Mouse (Mus musculus) bone marrow, adult 2 months (tissue): ENCODE measurements around the gene Chst11.

Source experiments
- CTCF ChIP-seq: fragments of 200-500 bp; IDR thresholded peaks from 2 replicates; pipeline ENCODE4 v1.5.1; 2011; ENCODE audit warnings: low read length, control low read depth; ENCODE audit not compliant: control insufficient read depth, insufficient read depth
- POLR2A ChIP-seq: fragments of 200-500 bp; IDR thresholded peaks from 2 replicates; pipeline ENCODE4 v1.6.1; 2011; ENCODE audit warnings: low read depth, mild to moderate bottlenecking, control low read depth, low read length, borderline replicate concordance; ENCODE audit not compliant: control insufficient read depth

GRCm38 (mm10) chr10:82962018-82962417, 23.3 kb upstream of the Chst11 start:
- TF ChIP-seq CTCF (no peak), POLR2A (no peak)
